Mouse (Mus musculus): Measurements from ENCODE around the gene Map2k4. TPM values are rescaled to one million over a fixed set of nuclear protein-coding genes. Genes with fewer than 3 reads are reported as not detected.

Gene Map2k4
- total and polyA plus RNA-seq, 2 experiments from 2014 or later = 116 TPM

GRCm38 (mm10) chr11:65743866-65744265 is 44.2 kb downstream of the Map2k4 start:
- no peak overlapping the region for H3K4me2 ChIP-seq (ENCODE audit: low read depth, low read length)
- no peak overlapping the region for H3K4me3 ChIP-seq (ENCODE audit: low read length)
- H3K36me3 ChIP-seq (ENCODE audit: insufficient read depth, low read length) = no peaks in the 10 kb centered on the region
- H3K9ac ChIP-seq (replicated peaks; ENCODE audit: low read length) = no peak overlapping the region
- H3K4me1 ChIP-seq (ENCODE audit: insufficient read depth, low read length) = 0 out of 2 replicates have a peak, but pooled peaks cover 3% of the 10 kb centered on the region
- no peak for TF ChIP-seq CTCF (IDR thresholded peaks at IDR 0.05; ENCODE audit: low read depth)
- H3K27me3 ChIP-seq (ENCODE audit: insufficient read depth, low read length) = no peaks in the 10 kb centered on the region
- ATAC-seq = no peak
- H3K27ac ChIP-seq = no peak overlapping the region
- DNase-seq (ENCODE audit: low spot score) = no peak
- WGBS = 94% methylated on average over 3 of the region's 3 CpGs
- no peaks in the 10 kb centered on the region for H3K9me3 ChIP-seq (ENCODE audit: low read length)

- H3K9me3 ChIP-seq (ENCODE audit: low read length) = no peaks in the 10 kb centered on the region
- TF ChIP-seq CTCF (IDR thresholded peaks at IDR 0.05; ENCODE audit: low read depth) = no peak
- H3K9ac ChIP-seq (replicated peaks; ENCODE audit: low read length) = no peak overlapping the region
- H3K4me3 ChIP-seq (ENCODE audit: low read length) = no peak overlapping the region
- ATAC-seq = no peak
- H3K36me3 ChIP-seq (ENCODE audit: insufficient read depth, low read length) = peaks cover 4% of the 10 kb centered on the region; the same call in 1 of the 2 replicates
- no peak for DNase-seq (ENCODE audit: low spot score)
- no peaks in the 10 kb centered on the region for H3K27me3 ChIP-seq (ENCODE audit: insufficient read depth, low read length)
- H3K4me1 ChIP-seq (ENCODE audit: insufficient read depth, low read length) = 0 out of 2 replicates have a peak, but pooled peaks cover under 1% of the 10 kb centered on the region
- no peak overlapping the region for H3K4me2 ChIP-seq (ENCODE audit: low read depth, low read length)
- 82% methylated on average over 5 of the region's 5 CpGs for WGBS
- H3K27ac ChIP-seq = no peak overlapping the region
Measured at GRCm38 (mm10) chr11:65740811-65741210, 47.3 kb downstream of the Map2k4 start.

GRCm38 (mm10) chr11:65740390-65740789 is 47.7 kb downstream of the Map2k4 start:
- H3K36me3 ChIP-seq (ENCODE audit: insufficient read depth, low read length) = peaks cover 4% of the 10 kb centered on the region; the same call in 1 of the 2 replicates
- no peaks in the 10 kb centered on the region for H3K27me3 ChIP-seq (ENCODE audit: insufficient read depth, low read length)
- H3K4me2 ChIP-seq (ENCODE audit: low read depth, low read length) = no peak overlapping the region
- TF ChIP-seq CTCF (IDR thresholded peaks at IDR 0.05; ENCODE audit: low read depth) = no peak
- no peak overlapping the region for H3K27ac ChIP-seq
- WGBS = 76% methylated on average over 2 of the region's 2 CpGs
- DNase-seq (ENCODE audit: low spot score) (no peak), ATAC-seq (no peak)
- H3K4me3 ChIP-seq (ENCODE audit: low read length) = no peak overlapping the region
- H3K4me1 ChIP-seq (ENCODE audit: insufficient read depth, low read length) = no peaks in the 10 kb centered on the region
- H3K9ac ChIP-seq (replicated peaks; ENCODE audit: low read length) = no peak overlapping the region
- no peaks in the 10 kb centered on the region for H3K9me3 ChIP-seq (ENCODE audit: low read length)

GRCm38 (mm10) chr11:65739880-65740279 is 48.2 kb downstream of the Map2k4 start:
- Histone ChIP-seq H3K4me1 (ENCODE audit: insufficient read depth, low read length) (no peaks in the 10 kb centered on the region), H3K4me3 (ENCODE audit: low read length) (no peak overlapping the region), H3K36me3 (ENCODE audit: insufficient read depth, low read length) (peaks cover 4% of the 10 kb centered on the region; the same call in 1 of the 2 replicates), H3K27me3 (ENCODE audit: insufficient read depth, low read length) (no peaks in the 10 kb centered on the region), H3K27ac (no peak overlapping the region), H3K4me2 (ENCODE audit: low read depth, low read length) (no peak overlapping the region), H3K9me3 (ENCODE audit: low read length) (no peaks in the 10 kb centered on the region), H3K9ac (replicated peaks; ENCODE audit: low read length) (no peak overlapping the region)
- no peak for TF ChIP-seq CTCF (IDR thresholded peaks at IDR 0.05; ENCODE audit: low read depth)
- DNase-seq (ENCODE audit: low spot score) = no peak
- no peak for ATAC-seq

GRCm38 (mm10) chr11:65734656-65735055 is 53.4 kb downstream of the Map2k4 start:
- no peak for TF ChIP-seq CTCF (IDR thresholded peaks at IDR 0.05; ENCODE audit: low read depth)
- H3K9ac ChIP-seq (replicated peaks; ENCODE audit: low read length) = no peak overlapping the region
- H3K4me1 ChIP-seq (ENCODE audit: insufficient read depth, low read length) = no peaks in the 10 kb centered on the region

GRCm38 (mm10) chr11:65729623-65730217 is 58.4 kb downstream of the Map2k4 start:
- no peak for TF ChIP-seq CTCF (IDR thresholded peaks at IDR 0.05; ENCODE audit: low read depth)
- Histone ChIP-seq H3K9me3 (ENCODE audit: low read length) (no peaks in the 10 kb centered on the region), H3K27me3 (ENCODE audit: insufficient read depth, low read length) (no peaks in the 10 kb centered on the region), H3K36me3 (ENCODE audit: insufficient read depth, low read length) (no peaks in the 10 kb centered on the region), H3K9ac (replicated peaks; ENCODE audit: low read length) (no peak overlapping the region), H3K4me2 (ENCODE audit: low read depth, low read length) (no peak overlapping the region), H3K4me1 (ENCODE audit: insufficient read depth, low read length) (no peaks in the 10 kb centered on the region), H3K4me3 (ENCODE audit: low read length) (no peak overlapping the region), H3K27ac (peak overlapping the region; percentile 16; the same call in 1 of the 2 replicates)
- DNase-seq (ENCODE audit: low spot score) (peak; percentile 7), ATAC-seq (no peak)
- WGBS = 90% methylated on average over 6 of the region's 6 CpGs

More at GRCm38 (mm10) chr11:65734656-65735055, 53.4 kb downstream of the Map2k4 start:
- no peak overlapping the region for H3K4me2 ChIP-seq (ENCODE audit: low read depth, low read length)
- H3K36me3 ChIP-seq (ENCODE audit: insufficient read depth, low read length) = peaks cover 4% of the 10 kb centered on the region; the same call in 1 of the 2 replicates
- H3K27me3 ChIP-seq (ENCODE audit: insufficient read depth, low read length) = no peaks in the 10 kb centered on the region
- 85% methylated on average over 7 of the region's 7 CpGs for WGBS
- ATAC-seq = no peak
- no peaks in the 10 kb centered on the region for H3K9me3 ChIP-seq (ENCODE audit: low read length)
- no peak overlapping the region for H3K27ac ChIP-seq
- no peak for DNase-seq (ENCODE audit: low spot score)
- H3K4me3 ChIP-seq (ENCODE audit: low read length) = no peak overlapping the region

GRCm38 (mm10) chr11:65728906-65729305 is 59.2 kb downstream of the Map2k4 start:
- DNase-seq (ENCODE audit: low spot score) (no peak), ATAC-seq (no peak)
- Histone ChIP-seq H3K36me3 (ENCODE audit: insufficient read depth, low read length) (no peaks in the 10 kb centered on the region), H3K27me3 (ENCODE audit: insufficient read depth, low read length) (no peaks in the 10 kb centered on the region), H3K4me2 (ENCODE audit: low read depth, low read length) (no peak overlapping the region), H3K9me3 (ENCODE audit: low read length) (no peaks in the 10 kb centered on the region), H3K4me3 (ENCODE audit: low read length) (no peak overlapping the region), H3K9ac (replicated peaks; ENCODE audit: low read length) (no peak overlapping the region), H3K4me1 (ENCODE audit: insufficient read depth, low read length) (no peaks in the 10 kb centered on the region), H3K27ac (no peak overlapping the region)
- TF ChIP-seq CTCF (IDR thresholded peaks at IDR 0.05; ENCODE audit: low read depth) = no peak
- 93% methylated on average over 4 of the region's 4 CpGs for WGBS
